Mouse (Mus musculus) embryonic stem cell, embryonic (primary cell): ENCODE data around the gene R3hdml.

Experiments used
- CTCF ChIA-PET, 4 experiments: fragments of 300-600 bp in 2 of 4; fragments of 350-600 bp in 2 of 4; sonication (Branson Sonifier 250); formaldehyde crosslinking; loops; one replicate each; lab custom pipeline; 2022; ENCODE audit warnings: inconsistent platforms in 2 of 4; lab: Charles Lee
- POLR2A ChIA-PET, 4 experiments: fragments of 300-600 bp in 2 of 4; fragments of 350-600 bp in 2 of 4; sonication (Branson Sonifier 250); formaldehyde crosslinking; loops; one replicate each; lab custom pipeline; 2022; ENCODE audit warnings: antibody characterized with exemption in 4 of 4, inconsistent platforms in 1 of 4; lab: Charles Lee

The R3hdml gene

DNA sequence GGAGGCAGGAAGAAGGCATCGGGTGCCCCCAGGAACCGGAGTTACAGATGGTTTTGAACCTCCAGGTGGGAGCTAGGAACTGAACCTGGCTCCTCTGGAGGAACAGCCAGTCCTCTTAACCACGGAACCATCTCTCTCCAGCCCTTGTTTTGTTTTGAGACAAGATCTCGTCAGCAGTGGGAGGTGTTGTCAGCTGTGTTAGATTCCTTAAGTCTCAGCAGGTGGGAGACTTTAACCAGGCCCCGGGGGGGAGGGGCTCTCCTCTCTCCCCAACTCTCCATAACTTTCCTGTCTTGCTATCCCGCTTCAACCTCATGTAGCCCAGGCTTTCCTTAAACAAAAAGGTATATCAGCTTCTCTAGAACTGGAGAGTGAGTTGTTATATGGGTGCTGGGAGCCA, 2.3 kb downstream of the R3hdml start:
- ChIA-PET CTCF (interaction anchor here in 2 of 4 experiments (1.2 to 6.9 kb wide), 2 partner anchors 14 to 22 kb away, joined by 4 to 63 read pairs (median 8); partner anchors contain the start of gene Fitm2 (in 2 of the 2)), POLR2A (interaction anchor here in 2 of 4 experiments (0.8 to 3.6 kb wide), 5 partner anchors 8 to 78 kb away, joined by 3 to 20 read pairs (median 4); no protein-coding TSS in a partner anchor)

DNA sequence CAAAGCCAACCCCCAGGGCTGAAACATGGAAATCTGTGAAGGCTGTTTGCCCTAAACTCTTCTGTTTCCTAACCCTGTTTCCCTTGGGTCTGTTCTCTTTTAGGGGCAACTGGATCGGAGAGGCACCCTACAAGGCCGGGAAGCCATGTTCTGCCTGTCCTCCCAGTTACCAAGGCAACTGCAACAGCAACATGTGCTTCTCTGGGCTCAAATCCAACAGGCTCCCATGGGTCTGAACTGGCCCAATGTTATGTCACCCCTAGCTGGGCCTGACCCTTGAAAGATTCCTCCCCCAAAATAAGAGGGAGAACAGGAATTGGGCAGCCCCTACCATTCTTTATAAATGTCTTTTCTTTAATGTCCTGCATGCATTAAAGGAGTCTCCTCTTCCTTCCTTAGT, 10.1 kb downstream of the R3hdml start:
- POLR2A ChIA-PET, result interaction anchor here in 2 of 4 experiments (0.6 to 1.2 kb wide), 5 partner anchors 8 to 207 kb away, joined by 3 to 5 read pairs (median 5); no protein-coding TSS in a partner anchor
- CTCF ChIA-PET, result interaction anchor here in 2 of 4 experiments (0.6 to 1.4 kb wide), 4 partner anchors 22 to 33 kb away, joined by 3 to 6 read pairs (median 4); partner anchors contain the start of gene Fitm2 (in 1 of the 2)

- ChIA-PET CTCF (interaction anchor here in 2 of 4 experiments (0.7 to 1.4 kb wide), 4 partner anchors 23 to 35 kb away, joined by 3 to 6 read pairs (median 4); partner anchors contain the start of gene Fitm2 (in 1 of the 2)), POLR2A (interaction anchor here in 2 of 4 experiments (0.7 to 1.2 kb wide), 4 partner anchors 9 to 84 kb away, joined by 3 to 5 read pairs (median 5); no protein-coding TSS in a partner anchor)
Observed at GRCm38 (mm10) chr2:163503191-163503590, 11.1 kb downstream of the R3hdml start.

- POLR2A ChIA-PET, result no interaction called here
- CTCF ChIA-PET, result interaction anchor here in 1 of 4 experiments (3.0 kb wide), 1 partner anchor 27 kb away, joined by 9 read pairs; no protein-coding TSS in a partner anchor
Observed at GRCm38 (mm10) chr2:163506300-163507004, 14.3 kb downstream of the R3hdml start, which contains the start of gene Hnf4a. Gene Hnf4a (plus strand): TSS chr2:163506808.

- POLR2A ChIA-PET, result interaction anchor here in 3 of 4 experiments (1.1 to 3.4 kb wide), 4 partner anchors 8 to 10 kb away, joined by 3 to 22 read pairs (median 13); no protein-coding TSS in a partner anchor
- CTCF ChIA-PET, result interaction anchor here (0.5 to 1.9 kb wide), 16 partner anchors 9 to 880 kb away, joined by 3 to 17 read pairs (median 4); no protein-coding TSS in a partner anchor
Observed at GRCm38 (mm10) chr2:163525761-163526243, 33.7 kb downstream of the R3hdml start.

GRCm38 (mm10) chr2:163527497-163527896, 35.4 kb downstream of the R3hdml start:
- ChIA-PET POLR2A (interaction anchor here in 2 of 4 experiments (1.4 to 3.4 kb wide), 2 partner anchors 11 to 72 kb away, joined by 3 to 22 read pairs; no protein-coding TSS in a partner anchor), CTCF (no interaction called here)

DNA sequence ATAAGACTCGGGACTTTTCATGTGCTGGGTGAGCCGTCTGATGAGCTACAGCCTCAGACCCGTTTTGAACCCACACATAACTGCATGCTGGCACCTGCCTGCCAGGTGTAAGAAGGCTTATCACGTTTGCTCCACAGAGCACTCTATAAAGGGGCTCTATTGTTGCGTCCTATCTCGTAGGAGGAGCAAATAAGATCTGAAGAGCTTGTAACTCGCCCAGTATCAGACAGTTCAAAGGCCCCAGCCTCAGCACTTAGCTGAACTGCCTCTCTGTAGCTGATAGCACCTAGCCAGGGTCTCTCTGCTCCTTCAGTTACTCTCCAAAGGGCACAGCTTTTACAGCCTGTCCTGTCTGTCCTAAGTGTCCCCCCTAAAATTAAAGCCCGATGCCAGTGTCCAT, 38.3 kb downstream of the R3hdml start:
- ChIA-PET CTCF (interaction anchor here in 3 of 4 experiments (0.5 to 2.2 kb wide), 8 partner anchors 13 to 430 kb away, joined by 3 to 5 read pairs (median 4); no protein-coding TSS in a partner anchor), POLR2A (interaction anchor here in 3 of 4 experiments (1.2 to 1.3 kb wide), 3 partner anchors 13 to 58 kb away, joined by 3 to 5 read pairs (median 4); partner anchors contain the start of gene Fitm2 (in 1 of the 3))

- POLR2A ChIA-PET, result interaction anchor here in 1 of 4 experiments (0.5 kb wide), 1 partner anchor 148 kb away, joined by 3 read pairs; no protein-coding TSS in a partner anchor
- CTCF ChIA-PET, result interaction anchor here in 2 of 4 experiments (1.1 to 1.6 kb wide), 2 partner anchors 50 to 306 kb away, joined by 3 to 5 read pairs (median 4); no protein-coding TSS in a partner anchor
Observed at GRCm38 (mm10) chr2:163531917-163532316, 39.8 kb downstream of the R3hdml start.

DNA sequence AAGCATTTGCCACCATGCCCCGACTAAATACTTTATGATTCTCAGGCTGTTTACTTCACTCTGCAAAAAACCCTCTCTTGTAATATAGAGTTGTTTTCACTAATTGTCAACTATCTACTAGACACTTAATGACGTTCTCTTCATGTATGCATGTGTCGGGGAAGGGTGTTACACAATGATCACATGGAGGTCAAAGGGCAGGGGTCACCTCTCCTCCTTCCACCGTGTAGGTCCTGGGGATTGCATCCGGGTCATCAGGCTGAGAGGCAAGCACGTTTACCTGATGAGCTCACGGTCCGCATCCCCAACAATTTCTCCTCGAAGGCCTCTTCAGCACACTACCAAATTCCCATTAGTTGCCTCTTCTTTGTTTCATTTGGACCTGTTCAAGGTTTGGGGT, 41.1 kb downstream of the R3hdml start:
- ChIA-PET CTCF (interaction anchor here (0.7 to 3.5 kb wide), 13 partner anchors 51 to 305 kb away, joined by 3 to 44 read pairs (median 7); no protein-coding TSS in a partner anchor), POLR2A (interaction anchor here in 2 of 4 experiments (0.6 to 0.7 kb wide), 2 partner anchors 133 to 288 kb away, joined by 4 to 7 read pairs; no protein-coding TSS in a partner anchor)

DNA sequence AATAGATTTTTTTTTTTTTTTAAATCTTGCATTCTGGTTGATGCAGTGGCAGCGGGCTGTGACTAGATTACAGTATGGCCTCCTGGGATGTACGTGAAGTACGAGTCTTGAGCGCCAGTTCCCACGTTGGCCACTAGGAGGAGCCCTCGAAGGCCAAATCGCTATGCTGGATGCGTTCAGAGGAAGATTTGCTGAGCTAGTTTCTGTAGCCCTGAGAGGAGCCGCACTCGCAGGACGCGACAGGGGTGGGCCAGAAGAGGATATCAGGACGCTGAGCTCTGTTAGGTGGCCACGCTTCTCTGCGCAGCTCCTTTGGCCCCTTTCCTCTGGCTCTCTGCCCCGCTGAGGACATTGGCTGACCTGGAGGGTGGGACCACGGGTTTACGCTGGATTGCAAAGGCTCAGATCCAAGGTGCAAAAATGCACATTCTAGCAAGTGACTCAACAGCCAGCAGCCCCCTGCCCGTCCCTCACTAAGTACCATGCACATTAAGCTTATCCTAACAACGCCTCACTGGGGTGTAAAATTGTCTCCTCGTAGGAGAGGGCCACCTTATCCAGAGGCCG, 42.9 kb downstream of the R3hdml start:
- ChIA-PET CTCF (interaction anchor here (0.6 to 3.5 kb wide), 101 partner anchors 9 to 1634 kb away, joined by 3 to 44 read pairs (median 4); partner anchors contain the start of genes Fitm2 (in 2 of the 4), Kcnk15 (in 2 of the 4), Ccn5 (in 1 of the 4) and Eppin (in 1 of the 4)), POLR2A (interaction anchor here in 3 of 4 experiments (0.6 to 2.0 kb wide), 22 partner anchors 18 to 1894 kb away, joined by 3 to 10 read pairs (median 3); partner anchors contain the start of gene Fitm2 (in 1 of the 3))

DNA sequence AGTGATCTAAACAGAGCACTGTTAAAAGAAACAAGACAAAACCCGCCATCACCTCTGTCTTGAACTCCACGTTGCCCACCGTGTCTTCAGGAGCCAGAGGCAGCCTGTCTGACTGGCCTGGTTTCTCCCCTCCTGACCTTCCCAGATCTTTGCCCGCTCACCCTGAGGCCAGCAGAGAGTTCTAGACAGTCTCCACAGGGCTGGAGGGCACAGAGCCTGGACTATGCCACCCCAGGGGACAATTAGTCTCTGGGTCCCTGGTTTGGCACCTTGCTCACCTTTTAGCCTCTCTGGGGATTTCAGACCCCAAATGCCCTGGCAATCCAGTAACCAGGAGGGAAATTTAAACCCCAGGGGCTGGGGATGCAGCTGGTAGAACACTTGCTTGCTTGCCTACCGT, 45.3 kb downstream of the R3hdml start:
- CTCF ChIA-PET, result no interaction called here
- POLR2A ChIA-PET, result no interaction called here

DNA sequence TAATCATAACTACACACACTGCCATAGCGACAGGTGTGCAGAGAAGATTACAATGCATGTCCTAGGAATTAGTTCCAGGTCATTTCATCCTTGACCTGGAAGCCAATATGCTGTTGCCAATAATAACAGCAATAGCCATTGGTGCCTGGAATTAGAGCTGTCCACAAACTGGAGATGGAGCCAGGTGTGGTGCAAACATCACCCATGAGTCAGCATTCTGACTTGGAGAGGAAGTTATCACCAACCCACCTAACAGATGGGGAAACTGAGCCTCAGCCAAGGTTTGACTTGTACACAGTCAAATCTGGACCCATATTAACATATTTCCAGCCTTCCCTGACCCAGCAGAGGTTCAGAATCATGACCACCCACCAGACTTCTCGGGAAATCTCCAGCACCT, 46.3 kb downstream of the R3hdml start:
- POLR2A ChIA-PET, result no interaction called here
- CTCF ChIA-PET, result interaction anchor here in 2 of 4 experiments (0.6 to 1.6 kb wide), 3 partner anchors 35 to 61 kb away, joined by 3 to 7 read pairs (median 4); no protein-coding TSS in a partner anchor

- POLR2A ChIA-PET, result interaction anchor here in 1 of 4 experiments (0.8 kb wide), 1 partner anchor 103 kb away, joined by 4 read pairs; no protein-coding TSS in a partner anchor
- CTCF ChIA-PET, result interaction anchor here in 2 of 4 experiments (0.5 to 1.6 kb wide), 3 partner anchors 47 to 196 kb away, joined by 3 to 7 read pairs (median 4); no protein-coding TSS in a partner anchor
Observed at GRCm38 (mm10) chr2:163539321-163540040, 47.4 kb downstream of the R3hdml start.

DNA sequence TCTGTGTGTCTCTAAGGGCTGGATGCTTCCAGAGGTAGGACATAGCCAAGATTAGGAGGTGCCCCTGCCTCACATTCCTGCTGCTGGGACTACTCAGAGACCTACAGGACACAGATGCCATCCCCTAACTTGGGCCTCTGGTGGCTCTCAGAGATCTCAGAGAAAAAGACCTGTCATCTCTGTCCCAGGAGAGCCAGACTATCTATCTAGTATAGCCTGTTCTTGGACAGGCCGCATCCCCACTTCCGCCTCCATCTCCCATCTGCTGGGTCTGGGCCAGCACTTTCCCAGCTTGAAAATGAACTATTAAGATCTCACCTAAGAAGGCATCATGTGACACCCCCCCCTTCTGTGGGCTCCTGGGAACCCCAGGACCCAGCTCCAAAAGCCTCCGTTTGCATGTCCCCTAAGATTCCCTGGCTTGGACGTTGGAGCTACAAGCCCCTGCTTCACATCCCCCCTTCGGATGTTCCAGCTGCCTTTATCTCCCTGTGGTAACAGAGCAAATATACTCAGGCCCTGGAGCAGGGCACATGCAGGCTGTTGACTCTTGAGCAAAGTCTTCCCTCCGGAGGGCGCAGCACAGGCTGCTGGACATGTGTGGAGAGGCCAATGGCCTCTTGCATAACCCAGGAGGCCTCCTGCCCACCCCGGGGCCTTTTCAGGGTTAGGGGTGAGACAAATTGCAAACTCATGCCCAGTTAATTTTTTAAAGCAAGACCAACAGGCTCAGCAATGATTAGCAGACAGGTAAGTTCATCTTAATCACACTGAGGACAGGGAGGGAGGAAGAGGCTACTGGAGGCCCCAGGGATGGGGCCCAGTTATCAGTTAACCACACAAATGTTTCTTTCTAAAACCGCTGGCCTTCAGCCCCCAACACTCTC, 48.4 kb downstream of the R3hdml start:
- ChIA-PET POLR2A (interaction anchor here in 1 of 4 experiments (1.2 kb wide), 1 partner anchor 12 kb away, joined by 3 read pairs; no protein-coding TSS in a partner anchor), CTCF (interaction anchor here in 1 of 4 experiments (0.5 to 1.6 kb wide), 3 partner anchors 46 to 247 kb away, joined by 3 to 7 read pairs (median 4); no protein-coding TSS in a partner anchor)

- CTCF ChIA-PET, result no interaction called here
- POLR2A ChIA-PET, result interaction anchor here in 1 of 4 experiments (1.2 kb wide), 1 partner anchor 11 kb away, joined by 3 read pairs; no protein-coding TSS in a partner anchor
Observed at GRCm38 (mm10) chr2:163541568-163542182, 49.6 kb downstream of the R3hdml start.
